Mouse (Mus musculus): ENCODE results near the gene Srgn. TPM values are rescaled to one million over a fixed set of nuclear protein-coding genes. Genes with fewer than 3 reads are reported as not detected.

The Srgn gene
- polyA plus RNA-seq, 1 experiment from 2014 or later, result 4.6 TPM

Other genes starting within 250 kb of the Srgn start
- 79.7 and 99.9 TPM in 2 replicates for gene Hk1, start 147.5 kb downstream of the Srgn start, polyA plus RNA-seq (2014; fragmentation: Nextera tagmentation; extraction: Ambion mirVana)
- 0.24 and 0.28 TPM in 2 replicates for gene Hkdc1, start 105.0 kb downstream of the Srgn start, polyA plus RNA-seq (2014; fragmentation: Nextera tagmentation; extraction: Ambion mirVana)
- gene 4930507D05Rik, start 78.0 kb downstream of the Srgn start, polyA plus RNA-seq (2014; fragmentation: Nextera tagmentation; extraction: Ambion mirVana), result 1.5 and 2.8 TPM in 2 replicates
- 20.0 and 23.2 TPM in 2 replicates for gene Supv3l1, start 77.7 kb downstream of the Srgn start, polyA plus RNA-seq (2014; fragmentation: Nextera tagmentation; extraction: Ambion mirVana)
- gene Vps26a, start 40.6 kb downstream of the Srgn start, polyA plus RNA-seq (2014; fragmentation: Nextera tagmentation; extraction: Ambion mirVana), result 57.5 and 63.4 TPM in 2 replicates
- 95.7 and 99.8 TPM in 2 replicates for gene Kif1bp, start 51.0 kb upstream of the Srgn start, polyA plus RNA-seq (2014; fragmentation: Nextera tagmentation; extraction: Ambion mirVana)
- gene Ddx21, start 74.8 kb upstream of the Srgn start, polyA plus RNA-seq (2014; fragmentation: Nextera tagmentation; extraction: Ambion mirVana), result 17.9 and 20.9 TPM in 2 replicates
- gene Ddx50, start 123.8 kb upstream of the Srgn start, polyA plus RNA-seq (2014; fragmentation: Nextera tagmentation; extraction: Ambion mirVana), result 85.7 and 98.4 TPM in 2 replicates
- 2.8 and 4.6 TPM in 2 replicates for gene Stox1, start 198.7 kb upstream of the Srgn start, polyA plus RNA-seq (2014; fragmentation: Nextera tagmentation; extraction: Ambion mirVana)

All from neural tube, embryonic 14.5 days (tissue).